Mouse (Mus musculus) stomach, postnatal 0 days (tissue): ENCODE measurements around the gene Pdia4.
"Not testable (repeated sequence)": the region's sequence is repeated elsewhere in the genome, so short reads cannot be mapped to it uniquely, and the experiment has no call there.

Experiments used
- CTCF ChIP-seq: IDR thresholded peaks from 2 replicates; pipeline ENCODE4 v1.5.1; 2016; ENCODE audit warnings: antibody characterized with exemption, low read depth, mild to moderate bottlenecking, moderate library complexity
- EP300 ChIP-seq: optimal IDR thresholded peaks from 2 replicates; pipeline ENCODE3; 2016; ENCODE audit warnings: antibody characterized with exemption

DNA sequence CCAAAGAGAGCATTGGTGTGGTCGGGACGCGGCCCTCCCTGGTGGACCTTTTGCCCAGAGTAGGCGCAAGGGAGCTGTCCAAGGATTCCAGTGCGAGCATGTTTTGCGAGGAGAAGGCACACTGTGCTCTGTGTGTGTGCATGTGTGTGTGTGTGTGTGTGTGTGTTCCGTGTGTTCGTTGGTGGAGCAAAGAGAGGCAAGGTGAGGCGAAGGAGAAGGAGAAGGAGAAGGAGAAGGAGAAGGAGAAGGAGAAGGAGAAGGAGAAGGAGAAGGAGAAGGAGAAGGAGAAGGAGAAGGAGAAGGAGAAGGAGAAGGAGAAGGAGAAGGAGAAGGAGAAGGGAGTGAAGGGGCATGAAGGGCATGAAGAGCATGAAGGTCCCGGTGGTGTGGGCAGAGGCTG is 50.5 kb downstream of the Pdia4 start:
- TF ChIP-seq CTCF, EP300: not testable (repeated sequence)
